Mouse (Mus musculus) stomach, postnatal 0 days (tissue): Measurements from ENCODE around the gene Gm9970. TPM values are rescaled to one million over a fixed set of nuclear protein-coding genes. Genes with fewer than 3 reads are reported as not detected.

Source experiments
- ATAC-seq: fragments of 200-750 bp; cut with Nextera tagmentation; 2 replicates; pipeline ENCODE4 v1.8.0; 2017; ENCODE audit not compliant: low FRiP score, low TSS enrichment
- DNase-seq: peaks from one replicate; pipeline ENCODE4 v3.0.0-alpha.2; 2016; ENCODE audit warnings: low spot score
- H3K27ac ChIP-seq: fragments of 300-500 bp; sonication (generic); replicated peaks from 2 replicates; pipeline ENCODE4 v1.5.1; 2014; ENCODE audit warnings: mild to moderate bottlenecking, control low read depth
- H3K27me3 ChIP-seq: fragments of 300-500 bp; sonication (generic); 2 replicates; pipeline ENCODE4 v1.6.1; 2014; ENCODE audit warnings: low read length; ENCODE audit not compliant: control insufficient read depth, insufficient read depth
- H3K36me3 ChIP-seq: fragments of 300-500 bp; sonication (generic); 2 replicates; pipeline ENCODE4 v1.6.1; 2014; ENCODE audit warnings: low read length, mixed read lengths; ENCODE audit not compliant: control insufficient read depth, insufficient read depth
- H3K4me1 ChIP-seq: fragments of 300-500 bp; sonication (generic); replicated peaks from 2 replicates; pipeline ENCODE4 v1.6.1; 2014; ENCODE audit warnings: antibody characterized with exemption; ENCODE audit not compliant: control insufficient read depth, insufficient read depth
- H3K4me2 ChIP-seq: fragments of 300-500 bp; sonication (generic); replicated peaks from 2 replicates; pipeline ENCODE4 v1.6.1; 2014; ENCODE audit warnings: low read depth, mild to moderate bottlenecking, control low read depth, moderate library complexity
- H3K4me3 ChIP-seq: fragments of 300-500 bp; sonication (generic); 2 replicates; pipeline ENCODE4 v1.5.1; 2014; ENCODE audit warnings: low read depth, low read length, control low read depth
- H3K9ac ChIP-seq: fragments of 300-500 bp; sonication (generic); 2 replicates; pipeline ENCODE4 v1.6.1; 2014; ENCODE audit warnings: mild to moderate bottlenecking, low read length, control low read depth, mixed read lengths
- H3K9me3 ChIP-seq: fragments of 300-500 bp; sonication (generic); 2 replicates; pipeline ENCODE4 v1.6.1; 2016; ENCODE audit warnings: low read length; ENCODE audit not compliant: control insufficient read depth
- CTCF ChIP-seq: IDR thresholded peaks from 2 replicates; pipeline ENCODE4 v1.5.1; 2016; ENCODE audit warnings: antibody characterized with exemption, low read depth, mild to moderate bottlenecking, moderate library complexity
- EP300 ChIP-seq: optimal IDR thresholded peaks from 2 replicates; pipeline ENCODE3; 2016; ENCODE audit warnings: antibody characterized with exemption
- WGBS: fragments of 180-500 bp; shearing (Covaris S2); extraction: QIAGEN DNeasy Blood & Tissue Kit; methylation state at CpG from one replicate; pipeline ENCODE4 v1.1.7; 2014; 5-methylcytosine and 5-hydroxymethylcytosine counted together
- polyA plus RNA-seq: library from polyadenylated mRNA; unstranded; fragments of >200 nt; fragmentation: Nextera tagmentation; extraction: Ambion mirVana; gene quantifications from 2 replicates; pipeline ENCODE4 v1.2.1, GENCODE M21; 2015

Gene Gm9970
- polyA plus RNA-seq, 1 experiment from 2014 or later = 0.38 TPM

DNA sequence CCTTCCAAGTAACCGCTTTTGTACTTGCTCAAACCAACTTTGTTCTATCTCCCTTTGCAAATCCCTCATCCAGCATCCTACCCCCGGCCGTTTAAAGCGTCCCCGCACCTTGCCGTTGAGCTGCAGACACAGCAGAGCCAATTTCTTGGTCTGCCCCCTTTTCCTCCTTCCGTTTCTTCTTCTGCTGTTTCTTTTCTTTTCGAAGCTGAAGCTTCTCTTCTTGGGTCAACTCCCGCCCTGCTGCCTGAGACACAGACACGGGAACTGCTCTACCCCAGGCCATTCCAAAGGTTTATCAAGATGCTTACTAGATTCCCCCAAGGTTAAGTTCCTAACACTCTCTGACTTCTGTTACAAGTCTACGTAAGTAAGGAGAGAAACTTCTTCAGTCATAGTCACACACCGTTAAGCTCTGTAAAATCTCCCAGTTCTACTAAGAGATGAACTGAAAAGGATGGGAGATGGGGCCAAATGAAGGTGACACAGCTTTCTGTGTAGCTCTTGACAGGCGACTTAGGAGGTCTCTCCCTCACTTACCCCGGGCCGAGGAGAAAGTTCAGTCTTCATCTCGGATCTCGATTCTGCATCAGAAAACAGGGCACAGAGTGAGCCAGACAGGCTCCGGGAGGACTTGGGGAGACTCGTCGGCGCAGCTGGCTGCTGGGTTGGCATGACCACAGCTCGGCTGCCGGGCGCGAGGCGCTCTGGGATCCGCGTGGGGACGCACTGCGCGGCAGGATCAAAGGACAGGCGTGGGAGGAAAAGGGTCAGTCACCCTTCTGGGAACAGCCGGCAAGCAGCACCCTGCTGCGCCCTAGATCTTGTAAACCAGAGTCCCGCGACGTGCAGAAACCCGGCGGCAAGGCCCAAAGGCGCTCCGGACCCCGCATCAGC is 48.7 kb downstream of the Gm9970 start:
- H3K9me3 ChIP-seq = no peaks in the 10 kb centered on the region
- H3K27ac ChIP-seq = peak overlapping the region; percentile 88
- H3K9ac ChIP-seq = peak overlapping the region; percentile 82
- peaks cover 36% of the 10 kb centered on the region for H3K36me3 ChIP-seq
- TF ChIP-seq EP300 = no peak
- no peak for TF ChIP-seq CTCF
- peak overlapping the region; percentile 87 for H3K4me3 ChIP-seq
- peak; percentile 93 for DNase-seq
- 0 out of 2 replicates have a peak, but pooled peaks cover 3% of the 10 kb centered on the region for H3K4me1 ChIP-seq
- WGBS = 10% methylated on average over 42 of the region's 42 CpGs
- H3K4me2 ChIP-seq = peak overlapping the region; percentile 80
- peak; percentile 79 for ATAC-seq
- H3K27me3 ChIP-seq = no peaks in the 10 kb centered on the region

Other genes with a start within 250 kb of the Gm9970 start
- gene Atraid, start 192.9 kb downstream of the Gm9970 start, polyA plus RNA-seq = 192 and 197 TPM in 2 replicates
- 4.2 TPM in 2 replicates for gene Slc5a6, start 192.3 kb downstream of the Gm9970 start, polyA plus RNA-seq
- 4.9 and 6.1 TPM in 2 replicates for gene Cad, start 186.5 kb downstream of the Gm9970 start, polyA plus RNA-seq
- not detected in 2 replicates for gene Dnajc5g, start 134.9 kb downstream of the Gm9970 start, polyA plus RNA-seq
- gene Slc30a3, start 133.0 kb downstream of the Gm9970 start, polyA plus RNA-seq = 0.11 TPM in 1 of 2 replicates, not detected in the other
- gene Trim54, start 124.5 kb downstream of the Gm9970 start, polyA plus RNA-seq = 0.06 TPM in 1 of 2 replicates, not detected in the other
- not detected in 2 replicates for gene Ucn, start 102.4 kb downstream of the Gm9970 start, polyA plus RNA-seq
- 29.4 and 29.6 TPM in 2 replicates for gene Mpv17, start 87.0 kb downstream of the Gm9970 start, polyA plus RNA-seq
- 0.31 and 0.57 TPM in 2 replicates for gene Gm29609, start 61.3 kb downstream of the Gm9970 start, polyA plus RNA-seq
- 19.9 and 25.1 TPM in 2 replicates for gene Gtf3c2, start 61.1 kb downstream of the Gm9970 start, polyA plus RNA-seq
- gene Snx17, start 48.0 kb downstream of the Gm9970 start, polyA plus RNA-seq = 80.3 and 83.2 TPM in 2 replicates
- gene Eif2b4, start 47.8 kb downstream of the Gm9970 start, polyA plus RNA-seq = 44.2 and 47.7 TPM in 2 replicates
- 4.8 and 5.3 TPM in 2 replicates for gene Zfp513, start 38.9 kb downstream of the Gm9970 start, polyA plus RNA-seq
- 57.8 and 59.4 TPM in 2 replicates for gene Ppm1g, start 20.5 kb downstream of the Gm9970 start, polyA plus RNA-seq
- gene Nrbp1, start 368 bp downstream of the Gm9970 start, polyA plus RNA-seq = 95.3 and 95.9 TPM in 2 replicates
- gene Krtcap3, start 10.5 kb upstream of the Gm9970 start, polyA plus RNA-seq = 75.2 and 78.2 TPM in 2 replicates
- gene Ift172, start 49.9 kb upstream of the Gm9970 start, polyA plus RNA-seq = 20.0 and 20.3 TPM in 2 replicates
- 12.8 and 13.7 TPM in 2 replicates for gene Fndc4, start 54.8 kb upstream of the Gm9970 start, polyA plus RNA-seq
- 0.08 and 0.29 TPM in 2 replicates for gene Gckr, start 56.2 kb upstream of the Gm9970 start, polyA plus RNA-seq
- gene Zfp512, start 211.2 kb upstream of the Gm9970 start, polyA plus RNA-seq = 13.3 and 15.7 TPM in 2 replicates
- gene 4930548H24Rik, start 244.5 kb upstream of the Gm9970 start, polyA plus RNA-seq = not detected in 2 replicates